Mouse (Mus musculus) heart, adult 2 months (tissue): ENCODE measurements around the gene Hyal1. TPM values are rescaled to one million over a fixed set of nuclear protein-coding genes. Genes with fewer than 3 reads are reported as not detected.

ENCODE experiments used
- DNase-seq, 2 experiments: peaks; one replicate each; pipeline ENCODE4 v3.0.0; 2021
- H3K27ac ChIP-seq: fragments of 200-600 bp; 2 replicates; pipeline ENCODE4 v1.8.1; 2022
- H3K27me3 ChIP-seq: fragments of 200-500 bp; 2 replicates; pipeline ENCODE4 v1.6.1; 2012; ENCODE audit warnings: mild to moderate bottlenecking, low read length, inconsistent platforms, mixed read lengths; ENCODE audit not compliant: control insufficient read depth, insufficient read depth
- H3K36me3 ChIP-seq: fragments of 200-500 bp; 2 replicates; pipeline ENCODE4 v1.6.1; 2012; ENCODE audit warnings: low read length, inconsistent platforms; ENCODE audit not compliant: control insufficient read depth, insufficient read depth
- H3K4me1 ChIP-seq: fragments of 200-500 bp; 2 replicates; pipeline ENCODE4 v1.6.1; 2011; ENCODE audit warnings: low read length; ENCODE audit not compliant: control insufficient read depth, insufficient read depth
- H3K4me3 ChIP-seq: fragments of 200-600 bp; 2 replicates; pipeline ENCODE4 v1.8.1; 2022
- H3K79me2 ChIP-seq: fragments of 200-500 bp; replicated peaks from 2 replicates; pipeline ENCODE4 v1.6.1; 2012; ENCODE audit warnings: mild to moderate bottlenecking, inconsistent platforms, low read length, moderate library complexity, mixed read lengths; ENCODE audit not compliant: control insufficient read depth, insufficient read depth
- H3K9ac ChIP-seq: fragments of 200-500 bp; 2 replicates; pipeline ENCODE4 v1.6.1; 2012; ENCODE audit warnings: low read depth, mild to moderate bottlenecking, control low read depth, inconsistent platforms, low read length, mixed read lengths
- CTCF ChIP-seq: fragments of 200-600 bp; IDR thresholded peaks from 2 replicates; pipeline ENCODE4 v1.8.1; 2022; ENCODE audit warnings: antibody characterized with exemption, mild to moderate bottlenecking, moderate library complexity
- EP300 ChIP-seq: fragments of 200-500 bp; IDR thresholded peaks from 2 replicates; pipeline ENCODE4 v1.6.1; 2011; ENCODE audit warnings: low read depth, low read length, control low read depth; ENCODE audit not compliant: insufficient read depth
- POLR2A ChIP-seq: fragments of 200-500 bp; IDR thresholded peaks from 2 replicates; pipeline ENCODE4 v1.6.1; 2011; ENCODE audit warnings: mild to moderate bottlenecking, low read depth, low read length, control low read depth; ENCODE audit not compliant: insufficient read depth
- WGBS: fragments of 180-500 bp; shearing (Covaris S2); methylation state at CpG from one replicate; pipeline ENCODE4 v1.1.7; 2018; 5-methylcytosine and 5-hydroxymethylcytosine counted together
- intact Hi-C: fragments of 180-260 bp; cut with DNase I; formaldehyde crosslinking; loops from one replicate; pipeline ENCODE4 v1.15.1; 2025
- polyA plus RNA-seq: library from polyadenylated mRNA; depleted of rRNA; stranded (reverse); fragments of >200 nt; gene quantifications from 2 replicates; pipeline ENCODE4 v1.2.3, GENCODE M21; 2012
- total RNA-seq, 2 experiments: library from RNA; stranded (reverse); gene quantifications; 2 replicates each; pipeline ENCODE4 v1.2.3; 2021

The Hyal1 gene
- total and polyA plus RNA-seq, 3 experiments = 5.1 to 6.9 (median 5.9) TPM

GRCm38 (mm10) chr9:107590773-107591060, 14.0 kb downstream of the Hyal1 start:
- TF ChIP-seq EP300 (no peak), CTCF (no peak), POLR2A (no peak)
- intact Hi-C loops = no loop called here
- Histone ChIP-seq H3K27ac (no peak overlapping the region; the same call in 1 of the 2 replicates), H3K79me2 (no peaks in the 10 kb centered on the region), H3K27me3 (no peaks in the 10 kb centered on the region), H3K36me3 (no peaks in the 10 kb centered on the region), H3K4me3 (no peak overlapping the region), H3K9ac (no peak overlapping the region), H3K4me1 (peaks cover 2% of the 10 kb centered on the region; the same call in 1 of the 2 replicates)
- 78% methylated on average over 6 of the region's 6 CpGs for WGBS
- DNase-seq = no peak

- peak; percentile 57 to 77 for DNase-seq
- 61% methylated on average over 11 of the region's 11 CpGs for WGBS
- Histone ChIP-seq H3K36me3 (no peaks in the 10 kb centered on the region), H3K9ac (no peak overlapping the region), H3K79me2 (no peaks in the 10 kb centered on the region), H3K4me3 (no peak overlapping the region), H3K27ac (peak overlapping the region; percentile 74), H3K27me3 (no peaks in the 10 kb centered on the region), H3K4me1 (peaks cover 9% of the 10 kb centered on the region)
- intact Hi-C loops = no loop called here
- TF ChIP-seq POLR2A (0 out of 2 replicates have a peak, but pooled peaks have one; percentile 7), EP300 (no peak)
Measured at GRCm38 (mm10) chr9:107593101-107593976, 16.6 kb downstream of the Hyal1 start.

GRCm38 (mm10) chr9:107594281-107595062, 17.7 kb downstream of the Hyal1 start:
- 62% methylated on average over 8 of the region's 8 CpGs for WGBS
- H3K27ac ChIP-seq = peak overlapping the region; percentile 74; the same call in 1 of the 2 replicates
- H3K27me3 ChIP-seq = no peaks in the 10 kb centered on the region
- no peak overlapping the region for H3K9ac ChIP-seq
- peaks cover 9% of the 10 kb centered on the region for H3K4me1 ChIP-seq
- H3K36me3 ChIP-seq = no peaks in the 10 kb centered on the region
- DNase-seq = no peak
- intact Hi-C loops = no loop called here
- H3K4me3 ChIP-seq = no peak overlapping the region
- TF ChIP-seq CTCF = no peak
- TF ChIP-seq EP300 = no peak
- no peak for TF ChIP-seq POLR2A
- no peaks in the 10 kb centered on the region for H3K79me2 ChIP-seq

- Histone ChIP-seq H3K9ac (peak overlapping the region; percentile 76), H3K4me1 (peaks cover 9% of the 10 kb centered on the region), H3K4me3 (peak overlapping the region; percentile 50), H3K79me2 (no peaks in the 10 kb centered on the region), H3K27ac (peak overlapping the region; percentile 98), H3K36me3 (no peaks in the 10 kb centered on the region), H3K27me3 (no peaks in the 10 kb centered on the region)
- TF ChIP-seq EP300 (0 out of 2 replicates have a peak, but pooled peaks have one; percentile 34), POLR2A (peak; percentile 72), CTCF (no peak)
- WGBS = 45% methylated on average over 11 of the region's 11 CpGs
- DNase-seq = peak; percentile 82
- intact Hi-C loops = no loop called here
Measured at GRCm38 (mm10) chr9:107596619-107597569, 20.2 kb downstream of the Hyal1 start.

GRCm38 (mm10) chr9:107598385-107598784, 21.7 kb downstream of the Hyal1 start:
- 78% methylated on average over 5 of the region's 5 CpGs for WGBS
- TF ChIP-seq EP300 (no peak), CTCF (no peak), POLR2A (no peak)

More at GRCm38 (mm10) chr9:107598385-107598784, 21.7 kb downstream of the Hyal1 start:
- no peak overlapping the region for H3K27ac ChIP-seq
- peaks cover 12% of the 10 kb centered on the region for H3K4me1 ChIP-seq
- no peaks in the 10 kb centered on the region for H3K36me3 ChIP-seq
- H3K4me3 ChIP-seq = no peak overlapping the region
- intact Hi-C loops = no loop called here
- no peak overlapping the region for H3K9ac ChIP-seq
- no peaks in the 10 kb centered on the region for H3K27me3 ChIP-seq
- no peaks in the 10 kb centered on the region for H3K79me2 ChIP-seq
- no peak for DNase-seq
